Comparison of ENCODE assay signal across 23 mouse cellular contexts in the genomic region with DNA sequence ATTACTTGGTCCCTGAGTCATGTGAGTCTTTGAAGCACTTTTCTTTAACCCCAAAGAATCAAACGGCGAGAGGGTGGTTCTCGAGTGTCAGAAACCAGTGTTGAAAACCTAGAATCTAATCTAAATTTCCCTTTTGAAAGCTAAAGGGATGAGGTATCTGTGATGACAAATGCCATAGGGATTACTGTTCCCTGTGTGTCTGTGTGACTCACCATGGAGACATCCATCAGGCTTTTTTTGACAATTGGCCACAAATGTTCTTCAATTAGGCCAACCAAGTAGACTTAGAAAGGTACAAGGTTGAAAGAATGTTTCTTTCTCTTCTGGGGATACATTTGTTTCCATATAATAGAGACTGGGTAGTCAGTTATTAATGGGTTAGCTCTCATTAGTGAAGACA. TPM values are rescaled to one million over a fixed set of nuclear protein-coding genes. Genes with fewer than 3 reads are reported as not detected.
DNase-seq lines count a peak whose midpoint lies in the region; ATAC-seq and TF ChIP-seq lines count a peak whose summit lies in the region.
"Had no signal": no experiment of that assay in that cellular context is flagged by ENCODE, and none has a peak within 500 bp of the region (broad histone marks: within the 10 kb centered on the region; RNA-seq: fewer than 3 reads in every experiment).

No protein-coding gene starts in this region.

- no peak overlapping the region for H3K27ac ChIP-seq in neural tube, embryonic 15.5 days (replicated peaks)
- H3K27ac ChIP-seq in thymus, adult 2 months (ENCODE audit: control insufficient read depth, insufficient read depth, low read length): no peak overlapping the region
- H3K27ac ChIP-seq: embryonic facial prominence, embryonic 10.5 days; embryonic facial prominence, embryonic 12.5 days; forebrain, embryonic 13.5 days; forebrain, embryonic 15.5 days had no signal

- no peaks in the 10 kb centered on the region for H3K9me3 ChIP-seq in neural tube, embryonic 15.5 days (replicated peaks)
- H3K9me3 ChIP-seq: embryonic facial prominence, embryonic 10.5 days; embryonic facial prominence, embryonic 12.5 days; forebrain, embryonic 13.5 days; forebrain, embryonic 15.5 days had no signal

- H3K4me1 ChIP-seq in neural tube, embryonic 15.5 days: no peaks in the 10 kb centered on the region
- H3K4me1 ChIP-seq in thymus, adult 2 months (replicated peaks; ENCODE audit: control insufficient read depth, insufficient read depth, low read length): no peaks in the 10 kb centered on the region
- H3K4me1 ChIP-seq: embryonic facial prominence, embryonic 10.5 days; embryonic facial prominence, embryonic 12.5 days; forebrain, embryonic 13.5 days; forebrain, embryonic 15.5 days had no signal

- ATAC-seq in neural tube, embryonic 15.5 days (ENCODE audit: low FRiP score): no peak
- ATAC-seq: activated CD4-positive, CD25-positive, alpha-beta regulatory T cell, adult 4 months; CD4-positive, CD25-positive, alpha-beta regulatory T cell, adult 4 months; forebrain, embryonic 13.5 days; forebrain, embryonic 15.5 days; forebrain, postnatal 0 days had no signal

- DNase-seq in adrenal gland, adult (ENCODE audit: inconsistent age in 2 of 2, low spot score in 1 of 2): peak; percentile 20 to 73
- no peak for DNase-seq in adrenal gland, postnatal 25 days
- DNase-seq in adrenal gland, adult 8-10 months: peak; percentile 10
- DNase-seq in adrenal gland, adult 18-20 months (ENCODE audit: low spot score in 2 of 2): no peak
- DNase-seq in 3T3-L1 (ENCODE audit: low read depth, low spot score): peak; percentile 75
- peak; percentile 78 for DNase-seq in Muller cell, postnatal 12 days (ENCODE audit: inconsistent ontology term)
- no peak for DNase-seq in thymus, adult 2 months
- DNase-seq: cerebellum, adult 11-12 months; cerebellum, adult 2 months; cerebellum, adult 9-10 months; cerebellum, postnatal 10 days; cerebellum, postnatal 25 days; forebrain, postnatal 0 days had no signal

- TF ChIP-seq POLR2A in thymus, adult 2 months (IDR thresholded peaks at IDR 0.05; ENCODE audit: control insufficient read depth, extremely low read depth, insufficient read depth, low read length, poor library complexity): no peak

- 96% methylated on average over 3 of the region's 3 CpGs for WGBS in neural tube, embryonic 15.5 days
- WGBS in thymus, adult 2 months: 81% methylated on average over 3 of the region's 3 CpGs

- no peaks in the 10 kb centered on the region for H3K36me3 ChIP-seq in neural tube, embryonic 15.5 days
- H3K36me3 ChIP-seq in thymus, adult 2 months (ENCODE audit: control insufficient read depth, insufficient read depth, low read length): no peaks in the 10 kb centered on the region
- H3K36me3 ChIP-seq: embryonic facial prominence, embryonic 10.5 days; embryonic facial prominence, embryonic 12.5 days; forebrain, embryonic 15.5 days; G1E had no signal

- H3K27me3 ChIP-seq in neural tube, embryonic 15.5 days (replicated peaks): no peaks in the 10 kb centered on the region
- H3K27me3 ChIP-seq in thymus, adult 2 months (ENCODE audit: control insufficient read depth, insufficient read depth, low read length): no peaks in the 10 kb centered on the region
- H3K27me3 ChIP-seq: CH12.LX; embryonic facial prominence, embryonic 12.5 days; forebrain, embryonic 13.5 days; forebrain, embryonic 15.5 days had no signal

- TF ChIP-seq CTCF in thymus, adult 2 months (IDR thresholded peaks at IDR 0.05; ENCODE audit: borderline replicate concordance, control insufficient read depth, extremely low read depth, insufficient read depth, low read length, poor library complexity): no peak

- H3K9ac ChIP-seq in neural tube, embryonic 15.5 days (replicated peaks): no peak overlapping the region
- H3K9ac ChIP-seq: embryonic facial prominence, embryonic 12.5 days; forebrain, embryonic 13.5 days; forebrain, embryonic 15.5 days; forebrain, postnatal 0 days had no signal

- no peak overlapping the region for H3K4me3 ChIP-seq in neural tube, embryonic 15.5 days (replicated peaks)
- H3K4me3 ChIP-seq in thymus, adult 2 months (ENCODE audit: control insufficient read depth, insufficient read depth, low read length): no peak overlapping the region
- H3K4me3 ChIP-seq: embryonic facial prominence, embryonic 10.5 days; embryonic facial prominence, embryonic 12.5 days; forebrain, embryonic 13.5 days; forebrain, embryonic 15.5 days had no signal

- H3K4me2 ChIP-seq in neural tube, embryonic 15.5 days: no peak overlapping the region
- H3K4me2 ChIP-seq: embryonic facial prominence, embryonic 12.5 days; forebrain, embryonic 13.5 days; forebrain, embryonic 15.5 days had no signal

RNA-seq across cellular contexts. Expression of gene Lypd1, which starts 38.1 kb away (rescaled TPM):
- 1.9 and 2.2 TPM in 2 replicates for total RNA-seq in adrenal gland, postnatal 25 days (2021)
- total RNA-seq in adrenal gland, adult 8-10 months (2022): 10 to 100 TPM in 3 of 4 experiments, 1 to 10 TPM in 1; 9.9 to 17.8 (median 13.7) TPM
- 10 to 100 TPM; 10.0 to 10.3 TPM for total RNA-seq in adrenal gland, adult 18-20 months (2021)
- polyA plus RNA-seq in neural tube, embryonic 15.5 days (2015; fragmentation: Nextera tagmentation; extraction: Ambion mirVana): 82.3 and 100 TPM in 2 replicates
- polyA plus RNA-seq in thymus, adult 2 months (2012; rRNA removed): 2.6 and 4.8 TPM in 2 replicates
- total RNA-seq: CH12.LX; gastrocnemius, adult 18-20 months had no signal
- polyA plus RNA-seq: CD4-positive, CD25-positive, alpha-beta regulatory T cell, adult 4 months had no signal

Comparison
In these comparisons a context has a peak if more than half of its experiments do, and no peak if none do; other contexts are left out.
1. DNase-seq: peak in adrenal gland, adult (2 of 2), adrenal gland, adult 8-10 months (single experiment), 3T3-L1 (single experiment) and Muller cell, postnatal 12 days (single experiment); none in adrenal gland, postnatal 25 days (single experiment), adrenal gland, adult 18-20 months (0 of 2) and thymus, adult 2 months (single experiment).